Mouse (Mus musculus) neural tube, embryonic 13.5 days (tissue): ENCODE results near the gene Ppp4r1. TPM values are rescaled to one million over a fixed set of nuclear protein-coding genes. Genes with fewer than 3 reads are reported as not detected.

Source experiments
- ATAC-seq: fragments of 200-750 bp; cut with Nextera tagmentation; 2 replicates; pipeline ENCODE4 v1.8.0; 2017; ENCODE audit warnings: low read depth, mild to moderate bottlenecking, moderate TSS enrichment, moderate library complexity
- H3K27ac ChIP-seq: fragments of 300-500 bp; sonication (generic); replicated peaks from 2 replicates; pipeline ENCODE4 v1.5.1; 2015; ENCODE audit warnings: moderate library complexity, mild to moderate bottlenecking, inconsistent platforms
- H3K27me3 ChIP-seq: fragments of 300-500 bp; sonication (generic); 2 replicates; pipeline ENCODE4 v1.6.1; 2015; ENCODE audit warnings: mild to moderate bottlenecking, inconsistent platforms
- H3K36me3 ChIP-seq: fragments of 300-500 bp; sonication (generic); 2 replicates; pipeline ENCODE4 v1.6.1; 2015; ENCODE audit warnings: mild to moderate bottlenecking, inconsistent platforms
- H3K4me1 ChIP-seq: fragments of 300-500 bp; sonication (generic); replicated peaks from 2 replicates; pipeline ENCODE4 v1.6.1; 2015; ENCODE audit warnings: inconsistent platforms
- H3K4me2 ChIP-seq: fragments of 300-500 bp; sonication (generic); 2 replicates; pipeline ENCODE4 v1.6.1; 2015; ENCODE audit warnings: inconsistent platforms, mild to moderate bottlenecking, moderate library complexity
- H3K4me3 ChIP-seq: fragments of 300-500 bp; sonication (generic); 2 replicates; pipeline ENCODE4 v1.5.1; 2015; ENCODE audit warnings: mild to moderate bottlenecking, inconsistent platforms
- H3K9ac ChIP-seq: fragments of 300-500 bp; sonication (generic); 2 replicates; pipeline ENCODE4 v1.6.1; 2015; ENCODE audit warnings: moderate library complexity, mild to moderate bottlenecking, inconsistent platforms
- H3K9me3 ChIP-seq: fragments of 300-500 bp; sonication (generic); 2 replicates; pipeline ENCODE4 v1.6.1; 2016; ENCODE audit warnings: inconsistent platforms
- WGBS: fragments of 180-500 bp; shearing (Covaris S2); methylation state at CpG from one replicate; pipeline ENCODE4 v1.1.7; 2015; 5-methylcytosine and 5-hydroxymethylcytosine counted together
- polyA plus RNA-seq: library from polyadenylated mRNA; unstranded; fragments of >200 nt; fragmentation: Nextera tagmentation; extraction: Ambion mirVana; gene quantifications from 2 replicates; pipeline ENCODE4 v1.2.1, GENCODE M21; 2015

Ppp4r1 gene
- polyA plus RNA-seq, 1 experiment from 2014 or later = 44.7 TPM

DNA sequence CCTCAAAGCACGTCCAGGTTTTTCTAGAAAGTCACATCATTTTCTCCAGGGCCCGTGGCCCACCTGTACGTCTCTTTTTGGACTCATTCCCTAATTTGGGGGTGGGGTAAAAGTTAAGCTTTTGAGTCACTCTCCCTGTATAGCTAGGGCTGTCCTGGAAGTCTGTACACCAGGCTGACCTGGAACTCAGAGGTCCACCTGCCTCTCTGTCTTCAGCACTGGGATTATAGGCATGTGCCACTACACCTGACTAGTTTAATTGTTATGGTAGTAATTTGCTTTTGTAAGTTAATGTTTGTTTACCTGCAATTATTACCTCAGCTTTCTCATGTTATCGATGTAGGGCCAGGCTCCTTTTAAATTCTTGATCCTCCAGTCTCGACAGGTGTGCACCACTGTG is 40.0 kb downstream of the Ppp4r1 start:
- ATAC-seq = no peak
- H3K27ac ChIP-seq = no peak overlapping the region

DNA sequence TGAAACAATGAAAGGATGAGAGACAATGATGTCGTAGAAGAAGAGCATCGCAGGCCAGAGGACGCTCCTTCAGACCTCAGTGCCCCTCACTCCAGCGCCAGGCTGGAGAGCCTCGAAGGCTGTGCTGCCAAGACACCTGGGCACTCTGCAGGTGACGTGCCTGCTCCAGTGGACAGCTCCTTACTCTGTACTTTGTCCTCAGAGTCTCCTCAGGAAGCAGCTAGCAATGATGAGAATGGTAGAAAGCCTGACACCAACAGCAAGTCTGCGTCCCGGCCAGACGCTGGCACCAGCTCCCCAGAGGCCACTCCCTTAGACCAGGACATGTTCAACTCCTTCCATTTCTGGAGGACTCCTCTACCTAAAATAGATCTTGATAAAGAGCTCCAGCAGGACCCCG is 41.9 kb downstream of the Ppp4r1 start:
- no peak overlapping the region for H3K4me3 ChIP-seq
- WGBS = 95% methylated on average over 10 of the region's 10 CpGs
- peaks cover 16% of the 10 kb centered on the region for H3K4me1 ChIP-seq
- no peak for ATAC-seq
- H3K4me2 ChIP-seq = no peak overlapping the region
- no peaks in the 10 kb centered on the region for H3K27me3 ChIP-seq
- no peak overlapping the region for H3K9ac ChIP-seq
- H3K36me3 ChIP-seq = peaks cover 68% of the 10 kb centered on the region
- no peaks in the 10 kb centered on the region for H3K9me3 ChIP-seq
- H3K27ac ChIP-seq = no peak overlapping the region

More for the DNA sequence above, 40.0 kb downstream of the Ppp4r1 start:
- Histone ChIP-seq H3K27me3 (no peaks in the 10 kb centered on the region), H3K9me3 (no peaks in the 10 kb centered on the region), H3K4me3 (no peak overlapping the region), H3K4me2 (no peak overlapping the region), H3K4me1 (peaks cover 8% of the 10 kb centered on the region), H3K9ac (no peak overlapping the region), H3K36me3 (peaks cover 66% of the 10 kb centered on the region)
- 95% methylated on average over 5 of the region's 5 CpGs for WGBS

DNA sequence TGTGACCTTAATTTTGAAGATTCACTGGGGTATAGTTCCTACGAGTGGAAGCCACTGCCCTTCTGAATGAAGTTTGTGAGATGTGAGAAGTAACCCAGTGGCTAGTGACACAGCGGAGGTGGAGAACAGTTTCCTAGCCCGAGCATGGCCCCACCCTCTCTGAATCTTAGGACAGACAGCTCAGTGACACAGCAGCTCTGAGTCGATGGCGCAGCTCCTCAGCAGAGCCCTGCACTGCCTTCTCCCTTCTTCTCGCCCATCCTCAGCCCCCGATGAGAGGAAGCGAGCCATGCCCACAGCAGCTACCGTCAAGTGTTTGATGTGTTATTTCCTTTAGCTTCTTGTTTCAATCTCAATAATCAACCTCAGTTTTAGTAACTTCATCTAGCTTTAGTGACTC is 43.9 kb downstream of the Ppp4r1 start:
- Histone ChIP-seq H3K27ac (peak overlapping the region; percentile 23; the same call in 1 of the 2 replicates), H3K9ac (no peak overlapping the region), H3K27me3 (no peaks in the 10 kb centered on the region), H3K9me3 (no peaks in the 10 kb centered on the region), H3K36me3 (peaks cover 76% of the 10 kb centered on the region), H3K4me2 (no peak overlapping the region), H3K4me1 (peaks cover 16% of the 10 kb centered on the region), H3K4me3 (no peak overlapping the region)
- no peak for ATAC-seq
- 72% methylated on average over 9 of the region's 9 CpGs for WGBS

DNA sequence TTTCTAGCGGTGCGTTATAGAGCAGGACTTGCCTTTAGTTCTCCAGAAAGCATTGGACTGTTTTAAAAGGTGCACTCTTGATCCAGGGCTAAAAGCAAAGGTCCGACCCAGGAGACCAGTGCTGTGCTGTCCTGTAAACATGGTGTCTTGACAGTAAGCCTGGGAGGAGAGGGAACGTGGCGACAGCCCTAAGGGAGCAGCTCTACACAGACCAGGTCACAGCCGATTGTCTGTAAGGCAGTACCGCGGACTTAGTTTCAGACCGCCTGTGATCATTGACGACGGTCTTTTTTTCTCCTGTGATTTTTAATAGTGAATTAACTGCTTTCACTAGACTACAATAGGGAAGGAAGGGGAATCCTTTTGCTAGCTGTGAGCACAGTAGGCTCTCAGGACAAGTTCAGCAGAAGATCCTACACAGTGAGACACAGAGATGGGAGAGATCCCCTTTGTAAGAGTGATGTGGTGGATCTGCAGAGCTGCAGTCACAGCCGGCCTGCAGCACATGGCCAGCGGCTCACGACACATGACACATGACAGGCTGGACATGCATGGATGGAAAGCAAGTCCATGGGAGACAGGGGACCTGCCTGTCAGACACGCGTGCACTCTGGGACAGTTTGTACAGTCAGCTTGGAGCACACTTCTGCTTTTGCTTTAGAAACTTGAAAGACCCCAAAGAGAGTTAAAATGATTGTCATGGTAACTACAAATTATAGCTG is 44.9 kb downstream of the Ppp4r1 start:
- no peaks in the 10 kb centered on the region for H3K27me3 ChIP-seq
- 71% methylated on average over 16 of the region's 16 CpGs for WGBS
- no peak overlapping the region for H3K4me2 ChIP-seq
- H3K4me3 ChIP-seq = no peak overlapping the region
- no peak overlapping the region for H3K9ac ChIP-seq
- peaks cover 78% of the 10 kb centered on the region for H3K36me3 ChIP-seq
- H3K9me3 ChIP-seq = no peaks in the 10 kb centered on the region
- 0 out of 2 replicates have a peak overlapping the region, but pooled peaks have one; percentile 23 for H3K27ac ChIP-seq
- H3K4me1 ChIP-seq = peaks cover 16% of the 10 kb centered on the region
- no peak for ATAC-seq

DNA sequence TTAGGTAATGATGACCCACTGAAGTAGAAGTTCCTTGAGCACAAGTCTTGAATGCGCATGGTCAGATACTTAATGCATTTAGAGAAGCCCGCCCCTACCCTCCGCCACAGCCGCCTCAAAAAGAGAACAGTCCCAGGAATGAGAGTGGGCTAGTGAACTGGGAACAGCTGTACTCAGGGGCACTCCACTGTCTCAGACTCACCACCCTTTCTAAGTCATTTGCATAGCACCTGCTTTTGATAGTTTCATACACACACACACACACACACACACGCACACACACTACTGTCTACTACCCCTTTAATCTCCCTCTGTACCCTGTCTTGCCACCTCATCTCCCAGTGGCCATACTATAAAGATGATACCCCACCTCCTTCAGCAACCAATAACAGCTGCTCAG is 45.5 kb downstream of the Ppp4r1 start:
- Histone ChIP-seq H3K9me3 (no peaks in the 10 kb centered on the region), H3K4me2 (no peak overlapping the region), H3K27ac (no peak overlapping the region), H3K9ac (no peak overlapping the region), H3K27me3 (no peaks in the 10 kb centered on the region), H3K4me1 (peaks cover 16% of the 10 kb centered on the region), H3K4me3 (no peak overlapping the region), H3K36me3 (peaks cover 79% of the 10 kb centered on the region)
- peak; percentile 51; the same call in 1 of the 2 replicates for ATAC-seq
- 85% methylated on average over 5 of the region's 5 CpGs for WGBS

DNA sequence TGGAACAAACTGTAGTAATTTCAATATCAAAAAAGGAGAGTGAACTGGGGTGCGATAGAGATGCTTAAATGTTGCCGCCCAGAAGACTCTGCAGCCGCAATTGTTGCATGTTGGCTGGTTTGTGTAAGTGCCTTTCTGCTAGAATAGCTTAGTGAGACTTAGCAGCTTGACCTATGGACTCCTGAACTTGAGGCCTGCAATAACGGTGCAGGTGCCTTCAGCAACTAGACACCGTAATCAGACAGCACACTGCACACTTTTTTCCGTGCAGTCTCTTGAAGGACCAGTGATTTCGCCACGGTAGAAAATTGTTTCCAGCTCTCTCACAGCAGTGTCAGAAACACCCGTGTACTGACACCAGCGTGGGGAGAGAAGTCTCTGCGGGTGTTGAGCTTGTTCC is 46.6 kb downstream of the Ppp4r1 start:
- no peak overlapping the region for H3K9ac ChIP-seq
- H3K4me1 ChIP-seq = peaks cover 16% of the 10 kb centered on the region
- no peak overlapping the region for H3K4me2 ChIP-seq
- 94% methylated on average over 11 of the region's 11 CpGs for WGBS
- H3K27me3 ChIP-seq = no peaks in the 10 kb centered on the region
- H3K27ac ChIP-seq = no peak overlapping the region
- ATAC-seq = no peak
- no peak overlapping the region for H3K4me3 ChIP-seq
- H3K36me3 ChIP-seq = peaks cover 85% of the 10 kb centered on the region
- H3K9me3 ChIP-seq = no peaks in the 10 kb centered on the region

DNA sequence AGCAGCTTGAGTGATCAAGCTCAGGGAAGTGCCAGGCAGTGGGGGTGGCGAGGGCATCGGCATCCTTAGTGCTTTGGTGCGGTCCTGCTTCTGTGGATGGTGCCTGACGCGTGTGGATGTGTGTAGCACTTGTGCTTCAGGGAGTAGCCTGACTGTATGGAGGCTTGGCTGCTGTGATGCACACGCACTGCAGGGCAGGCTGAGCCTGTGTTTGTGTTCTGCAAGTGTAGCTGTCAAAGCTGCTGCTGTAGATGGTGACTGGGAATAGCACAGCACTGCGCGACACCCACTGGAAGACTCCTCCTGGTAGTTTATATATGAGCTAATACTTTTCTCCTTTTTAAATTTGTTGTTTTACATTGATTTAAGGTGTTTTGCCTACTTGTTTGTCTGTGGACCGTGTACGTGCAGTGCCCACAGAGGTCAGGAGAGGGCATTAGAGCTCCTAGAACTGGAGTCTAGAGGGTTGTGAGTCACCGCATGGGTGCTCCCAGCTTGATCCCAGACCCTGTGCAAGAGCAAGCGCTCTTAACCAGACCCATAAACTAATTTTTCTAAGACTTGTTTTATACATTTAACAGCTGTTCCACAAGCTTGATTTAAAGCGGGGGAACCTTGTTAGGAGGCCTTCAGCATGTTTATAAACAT is 48.0 kb downstream of the Ppp4r1 start:
- H3K4me3 ChIP-seq = no peak overlapping the region
- H3K4me2 ChIP-seq = no peak overlapping the region
- no peak for ATAC-seq
- H3K27me3 ChIP-seq = no peaks in the 10 kb centered on the region
- no peaks in the 10 kb centered on the region for H3K9me3 ChIP-seq
- peaks cover 16% of the 10 kb centered on the region for H3K4me1 ChIP-seq
- H3K36me3 ChIP-seq = peaks cover 84% of the 10 kb centered on the region
- H3K27ac ChIP-seq = no peak overlapping the region
- no peak overlapping the region for H3K9ac ChIP-seq
- WGBS = 93% methylated on average over 13 of the region's 13 CpGs

DNA sequence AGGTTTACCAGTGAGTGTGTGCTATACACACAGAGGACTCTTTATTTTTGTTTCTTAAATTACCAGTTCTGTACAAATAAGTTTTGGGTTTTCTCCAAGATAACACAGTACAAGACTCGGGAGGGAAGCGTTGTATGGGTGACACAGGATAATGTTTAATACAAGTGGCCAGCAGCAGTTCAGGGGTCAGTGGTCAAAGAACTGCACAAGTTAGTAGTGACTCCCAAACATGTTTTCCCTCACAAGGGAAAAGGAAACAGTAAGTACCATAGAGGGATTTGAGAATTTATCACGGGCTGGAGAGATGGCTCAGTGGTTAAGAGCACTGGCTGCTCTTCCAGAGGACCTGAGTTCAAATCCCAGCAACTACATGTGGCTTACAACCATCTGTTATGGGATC is 51.5 kb downstream of the Ppp4r1 start:
- Histone ChIP-seq H3K4me3 (no peak overlapping the region), H3K4me1 (no peaks in the 10 kb centered on the region), H3K9ac (no peak overlapping the region), H3K27me3 (no peaks in the 10 kb centered on the region), H3K4me2 (no peak overlapping the region), H3K36me3 (peaks cover 95% of the 10 kb centered on the region), H3K27ac (no peak overlapping the region), H3K9me3 (no peaks in the 10 kb centered on the region)
- ATAC-seq = no peak
- WGBS = 95% methylated on average over 3 of the region's 3 CpGs

DNA sequence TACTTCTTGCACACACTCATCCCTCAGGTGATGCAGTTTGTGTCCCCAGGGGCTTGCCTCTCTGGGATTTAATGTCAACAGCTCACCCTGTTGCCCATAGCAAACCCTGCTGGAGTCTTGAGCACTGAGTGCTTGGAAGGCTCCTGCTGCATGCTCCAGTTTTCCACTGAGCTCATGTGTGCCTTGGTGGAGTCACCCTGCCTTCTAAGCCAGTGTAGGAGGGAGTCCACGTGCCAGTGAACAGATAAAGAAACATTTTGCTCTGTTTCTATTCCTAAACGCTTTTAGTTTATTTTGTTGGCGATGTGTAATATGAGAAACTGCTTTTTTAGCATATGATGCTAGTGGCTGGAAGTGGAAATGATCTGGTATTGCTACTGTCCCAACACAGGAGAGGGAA is 54.4 kb downstream of the Ppp4r1 start:
- Histone ChIP-seq H3K9me3 (no peaks in the 10 kb centered on the region), H3K4me1 (no peaks in the 10 kb centered on the region), H3K4me2 (no peak overlapping the region), H3K9ac (no peak overlapping the region), H3K4me3 (no peak overlapping the region), H3K27ac (no peak overlapping the region), H3K36me3 (peaks cover 95% of the 10 kb centered on the region), H3K27me3 (no peaks in the 10 kb centered on the region)
- 94% methylated on average over 3 of the region's 3 CpGs for WGBS
- ATAC-seq = no peak

DNA sequence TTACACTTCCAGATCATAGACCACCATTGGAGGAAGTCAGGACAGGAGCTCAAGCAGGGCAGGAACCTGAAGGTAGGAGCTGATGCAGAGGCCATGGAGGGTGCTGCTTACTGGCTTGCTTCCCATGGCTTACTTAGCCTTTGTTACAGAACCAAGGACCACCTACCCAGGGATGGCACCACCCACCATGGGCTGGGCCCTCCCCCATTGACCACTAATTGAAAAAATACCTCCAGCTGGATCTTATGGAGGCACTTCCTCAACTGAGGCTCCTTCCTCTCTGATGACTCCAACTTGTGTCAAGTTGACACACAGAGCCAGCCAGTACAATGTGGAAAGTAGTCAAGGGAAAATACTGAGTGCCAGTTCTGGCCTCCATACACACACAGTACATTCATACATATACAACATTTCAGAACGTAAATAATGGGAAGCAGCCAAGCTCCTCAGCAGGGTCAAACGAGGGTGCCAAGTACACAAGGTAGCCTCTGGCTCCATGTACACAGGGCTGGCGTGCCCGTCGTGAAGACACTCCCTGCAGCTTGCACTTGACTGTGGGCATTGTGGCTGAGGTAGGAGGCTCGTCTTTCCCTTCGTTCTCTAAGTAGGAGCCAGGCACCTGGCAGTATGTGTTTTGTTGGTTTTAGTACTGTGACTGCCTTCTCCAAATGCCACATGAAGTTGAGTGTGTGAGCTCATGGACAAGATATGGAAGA is 57.3 kb downstream of the Ppp4r1 start:
- no peak overlapping the region for H3K4me3 ChIP-seq
- 90% methylated on average over 7 of the region's 7 CpGs for WGBS
- no peak for ATAC-seq

DNA sequence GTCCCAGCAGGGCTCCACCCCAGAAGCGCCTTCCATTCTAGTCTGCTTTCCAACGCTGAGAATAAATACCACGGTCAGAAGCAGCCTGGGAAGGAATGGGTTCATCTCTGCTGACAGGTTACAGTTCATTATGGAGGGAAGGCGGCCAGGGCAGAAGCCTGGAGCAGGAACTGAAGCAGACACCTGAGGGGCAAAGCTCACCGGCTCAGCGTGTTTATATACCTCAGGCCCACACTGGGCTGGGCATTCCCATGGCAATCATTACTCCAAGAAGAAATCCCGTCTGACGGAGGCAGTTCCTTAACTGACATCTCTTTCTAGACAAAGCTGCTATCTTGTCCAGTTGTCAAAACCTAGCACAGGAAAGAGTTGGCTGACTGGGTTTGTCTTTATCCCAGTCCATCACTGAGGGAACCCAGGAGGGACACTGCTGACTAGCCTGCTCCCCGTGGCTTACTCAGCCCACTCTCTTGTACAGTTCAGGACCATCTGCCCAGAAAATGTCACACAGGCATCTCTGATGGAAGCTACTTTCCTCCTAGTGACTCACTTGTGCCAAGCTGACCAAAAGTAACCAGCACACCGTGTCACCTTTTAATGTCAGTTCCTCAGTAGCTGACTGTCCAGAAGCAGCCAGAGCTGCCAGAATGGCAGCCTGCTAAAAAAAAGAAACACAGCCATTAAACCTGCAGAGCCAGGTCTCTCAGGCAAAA is 60.5 kb downstream of the Ppp4r1 start:
- H3K4me3 ChIP-seq = no peak overlapping the region
- H3K27me3 ChIP-seq = no peaks in the 10 kb centered on the region
- H3K4me2 ChIP-seq = no peak overlapping the region
- no peak overlapping the region for H3K27ac ChIP-seq
- H3K9ac ChIP-seq = no peak overlapping the region
- H3K9me3 ChIP-seq = no peaks in the 10 kb centered on the region
- peaks cover 79% of the 10 kb centered on the region for H3K36me3 ChIP-seq
- no peak for ATAC-seq
- WGBS = 86% methylated on average over 10 of the region's 10 CpGs
- peaks cover 4% of the 10 kb centered on the region for H3K4me1 ChIP-seq

More for the DNA sequence above, 57.3 kb downstream of the Ppp4r1 start:
- Histone ChIP-seq H3K27me3 (no peaks in the 10 kb centered on the region), H3K9me3 (no peaks in the 10 kb centered on the region), H3K4me1 (no peaks in the 10 kb centered on the region), H3K4me2 (no peak overlapping the region), H3K27ac (no peak overlapping the region), H3K9ac (no peak overlapping the region), H3K36me3 (peaks cover 98% of the 10 kb centered on the region)

DNA sequence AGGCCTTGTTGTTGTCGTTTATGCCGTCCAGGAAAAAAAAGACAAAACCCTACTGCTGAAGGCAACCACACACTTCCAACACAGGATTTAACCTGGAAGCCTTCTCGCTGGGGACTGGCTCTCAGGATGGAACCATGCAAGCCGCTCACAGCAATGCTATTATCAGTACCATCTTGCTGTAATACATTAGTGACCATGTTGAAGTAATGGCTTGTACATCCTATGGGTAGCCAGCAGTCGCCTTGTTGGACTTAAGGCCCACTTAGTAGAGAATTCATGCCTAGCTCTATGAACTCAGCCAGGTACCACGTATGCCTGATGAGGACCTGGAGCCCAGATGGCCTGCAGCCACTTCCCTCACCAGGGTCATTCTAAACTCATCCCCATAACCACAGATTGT is 63.0 kb downstream of the Ppp4r1 start:
- peaks cover 72% of the 10 kb centered on the region for H3K36me3 ChIP-seq
- H3K4me1 ChIP-seq = peaks cover 17% of the 10 kb centered on the region
- WGBS = 94% methylated on average over 6 of the region's 6 CpGs
- H3K4me3 ChIP-seq = no peak overlapping the region
- no peak for ATAC-seq
- no peak overlapping the region for H3K4me2 ChIP-seq
- no peak overlapping the region for H3K9ac ChIP-seq
- no peaks in the 10 kb centered on the region for H3K9me3 ChIP-seq
- H3K27me3 ChIP-seq = no peaks in the 10 kb centered on the region
- no peak overlapping the region for H3K27ac ChIP-seq
